Mouse (Mus musculus) lung, adult 18-20 months (tissue): ENCODE results near the gene Gm10645.

Source experiments
- DNase-seq, 2 experiments: peaks; one replicate each; pipeline ENCODE4 v3.0.0; 2022; ENCODE audit warnings: mixed read lengths in 2 of 2

Gene Gm10645

DNA sequence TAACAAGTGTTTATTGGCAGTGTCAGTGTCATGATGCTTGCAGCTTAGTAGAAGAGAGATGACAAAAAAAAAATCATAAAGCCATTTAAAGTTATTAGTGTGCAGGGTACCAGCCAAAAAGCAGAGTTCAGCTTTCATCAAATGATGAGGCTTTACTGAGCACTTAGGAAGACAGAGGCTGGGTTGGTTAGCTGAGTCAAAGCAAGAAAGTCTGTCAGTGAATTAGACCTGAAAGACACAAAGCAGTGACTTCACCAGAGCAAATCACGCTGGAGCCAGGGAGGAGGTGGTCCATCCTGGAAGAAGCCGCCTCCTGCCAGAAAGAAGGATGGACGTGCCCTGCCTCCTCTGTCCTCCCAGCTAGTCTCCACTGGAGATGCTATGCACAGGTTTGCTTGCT is 2.0 kb upstream of the Gm10645 start:
- no peak for DNase-seq

DNA sequence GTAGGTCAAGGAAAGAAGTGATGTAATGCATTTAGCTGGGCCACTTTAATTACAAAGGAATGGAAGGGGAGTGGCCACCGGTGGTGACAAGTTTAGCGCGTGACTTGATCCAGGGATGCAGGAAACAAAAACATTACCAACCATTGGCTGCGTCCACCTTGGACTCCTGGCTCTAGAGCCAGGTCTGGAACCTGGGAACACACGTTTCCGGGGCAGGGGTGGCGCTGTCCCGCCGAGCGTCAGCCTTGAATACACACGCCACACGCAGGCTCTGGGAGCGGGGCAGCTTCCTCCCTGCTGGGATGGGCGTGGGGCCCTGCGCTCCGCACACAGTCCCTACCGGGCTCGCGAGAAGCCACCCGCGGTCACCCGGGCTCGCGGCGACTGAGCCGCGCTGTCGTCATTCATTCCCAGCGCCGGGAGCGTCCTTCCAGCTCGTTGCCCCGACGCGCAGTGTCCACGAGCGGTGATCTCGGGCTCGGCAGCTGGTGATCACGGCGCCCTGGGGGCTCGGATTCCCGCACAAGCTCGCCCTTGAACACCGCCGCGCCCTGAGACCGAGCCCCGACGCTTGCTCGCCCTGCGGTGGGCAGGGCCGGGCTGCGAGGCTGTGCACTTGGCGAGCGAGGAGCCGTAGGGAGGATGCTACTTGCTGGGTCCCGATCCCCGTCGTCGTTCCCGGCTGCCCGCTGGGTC is 587 bp downstream of the Gm10645 start, which contains the start of gene Tbc1d9:
Tbc1d9 (plus strand) TSS at position 118 of the 696 bp plus-strand sequence.
- DNase-seq = peak; percentile 78 to 79

DNA sequence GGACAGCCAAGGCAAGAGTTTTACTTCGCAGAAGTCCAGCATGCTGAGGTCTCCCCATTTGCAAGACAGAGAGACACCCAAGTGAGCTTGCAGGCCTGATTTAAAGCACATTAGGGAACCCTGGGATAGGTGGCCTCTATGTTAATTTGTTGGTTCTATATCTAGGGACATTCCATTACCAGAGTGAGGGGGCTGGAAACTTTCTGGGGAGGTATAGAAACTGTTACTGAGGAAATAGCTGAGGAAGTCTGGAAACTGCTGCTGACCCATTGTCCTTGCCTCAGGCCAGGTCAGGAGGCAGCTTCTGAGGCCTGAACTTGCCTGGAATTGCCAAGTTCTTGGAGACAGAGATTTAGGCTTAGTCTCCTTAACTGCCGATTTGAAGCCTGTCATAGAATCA is 5.4 kb downstream of the Gm10645 start:
- DNase-seq = no peak

DNA sequence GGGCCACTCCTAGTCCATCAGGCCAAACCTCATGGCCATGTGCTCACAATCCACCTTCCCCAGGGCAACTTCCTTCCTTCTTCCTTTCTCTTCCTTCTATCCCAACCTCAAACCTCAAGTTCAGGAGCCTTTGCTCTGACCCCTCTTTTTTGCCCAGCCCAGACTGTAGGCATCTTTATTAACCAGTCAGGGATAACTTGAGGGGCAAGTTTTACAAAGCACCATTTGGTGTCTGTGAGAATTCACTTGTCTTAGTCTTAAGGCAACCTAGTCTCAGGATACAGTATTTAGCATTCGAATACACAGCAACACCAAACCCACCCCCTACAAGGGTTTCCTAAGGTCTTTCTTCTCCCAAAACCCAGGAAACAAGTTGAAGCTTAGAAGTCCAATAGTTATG is 6.4 kb downstream of the Gm10645 start:
- DNase-seq = no peak

DNA sequence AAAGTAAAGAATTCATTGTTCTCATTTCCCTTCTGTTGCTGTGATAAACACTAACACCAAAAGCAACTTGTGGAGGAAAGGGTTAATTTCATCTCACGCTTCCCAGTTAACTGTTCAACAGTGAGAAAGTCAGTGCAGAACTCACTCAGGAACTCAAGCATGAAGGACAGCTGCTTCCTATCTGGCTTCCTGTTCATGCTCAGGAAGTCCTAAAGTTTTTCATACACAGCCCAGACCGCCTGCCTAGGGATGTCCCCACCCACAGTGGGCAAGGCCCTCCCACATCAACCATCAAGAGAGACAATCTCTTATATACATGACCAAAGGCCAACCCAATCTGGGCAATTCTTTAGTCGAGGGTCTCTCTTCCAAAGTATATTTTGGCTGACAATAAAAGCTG is 7.0 kb downstream of the Gm10645 start:
- DNase-seq = no peak

DNA sequence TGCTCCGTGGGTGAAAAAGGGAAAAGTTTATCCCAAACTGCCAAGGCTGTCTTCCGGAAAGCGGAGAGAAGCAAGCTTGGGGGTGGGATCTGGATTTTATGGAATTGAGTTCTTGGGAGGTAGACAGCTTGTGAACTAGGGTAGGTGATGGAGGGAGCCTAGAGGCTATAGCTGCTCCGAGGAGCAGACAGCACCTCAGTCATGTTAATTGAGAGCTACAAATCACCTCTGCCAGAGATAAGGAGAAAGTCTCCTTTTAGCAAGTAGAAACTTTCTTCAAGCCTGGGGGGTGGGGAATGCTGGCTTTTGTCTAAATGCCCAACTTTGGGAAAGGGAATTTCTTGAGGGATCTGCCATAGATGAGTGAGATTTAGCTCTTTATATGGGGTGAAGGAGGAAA is 10.9 kb downstream of the Gm10645 start:
- DNase-seq = no peak

DNA sequence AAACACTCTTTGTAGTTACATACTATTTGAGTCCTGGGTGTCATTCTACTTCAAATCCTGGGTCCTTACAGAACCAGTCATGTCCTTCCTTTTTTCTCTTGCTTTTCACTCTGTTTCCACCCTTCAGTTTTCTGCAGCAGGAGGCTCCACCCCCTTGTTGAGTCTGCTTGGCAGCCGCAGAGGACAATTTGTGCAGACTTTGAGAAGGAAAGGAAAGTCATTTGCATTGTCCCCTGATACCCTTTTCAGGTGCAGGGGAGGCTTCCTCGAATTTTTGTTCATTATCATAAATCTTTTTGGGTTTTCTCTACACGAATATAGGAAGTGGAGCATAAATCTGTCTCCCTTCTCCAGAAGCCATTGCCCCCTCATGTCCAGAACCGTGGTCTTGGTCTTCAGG is 13.5 kb downstream of the Gm10645 start:
- no peak for DNase-seq

DNA sequence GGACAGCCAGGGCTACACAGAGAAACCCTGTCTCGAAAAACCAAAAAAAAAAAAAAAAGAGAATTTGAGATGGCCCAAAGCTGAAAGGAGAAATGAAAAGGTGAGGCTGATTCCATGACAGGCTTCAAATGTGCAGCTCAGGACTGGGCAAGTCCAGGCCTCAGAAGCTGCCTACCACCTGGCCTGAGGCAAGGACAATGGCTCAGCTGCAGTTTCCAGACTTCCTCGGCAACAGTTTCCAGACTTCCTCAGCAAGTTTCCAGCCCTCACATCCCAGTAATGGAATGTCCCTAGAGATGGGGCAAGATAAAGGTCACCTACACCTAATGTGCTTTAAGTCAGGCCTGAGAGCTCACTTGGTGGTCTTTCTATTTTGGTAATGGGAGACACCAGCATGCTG is 13.9 kb downstream of the Gm10645 start:
- no peak for DNase-seq

DNA sequence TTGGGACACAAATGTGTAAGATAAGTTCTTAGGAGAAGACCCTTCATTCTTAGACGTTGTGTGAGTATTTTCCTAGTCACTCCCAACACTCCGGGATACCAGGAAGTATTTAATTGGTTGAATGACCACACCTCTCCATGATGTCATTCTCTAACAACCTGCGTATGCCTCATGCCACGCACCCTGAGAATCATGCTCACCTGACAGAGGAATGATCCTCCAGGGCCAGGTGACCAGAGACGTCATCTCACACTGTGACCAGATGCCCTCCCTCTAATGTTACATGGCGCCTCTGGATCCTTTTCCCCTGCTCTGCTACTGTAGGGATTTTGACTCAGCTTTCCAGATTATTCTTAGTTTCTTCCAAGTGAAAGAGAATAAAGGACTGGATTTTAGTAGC is 16.8 kb downstream of the Gm10645 start:
- no peak for DNase-seq

DNA sequence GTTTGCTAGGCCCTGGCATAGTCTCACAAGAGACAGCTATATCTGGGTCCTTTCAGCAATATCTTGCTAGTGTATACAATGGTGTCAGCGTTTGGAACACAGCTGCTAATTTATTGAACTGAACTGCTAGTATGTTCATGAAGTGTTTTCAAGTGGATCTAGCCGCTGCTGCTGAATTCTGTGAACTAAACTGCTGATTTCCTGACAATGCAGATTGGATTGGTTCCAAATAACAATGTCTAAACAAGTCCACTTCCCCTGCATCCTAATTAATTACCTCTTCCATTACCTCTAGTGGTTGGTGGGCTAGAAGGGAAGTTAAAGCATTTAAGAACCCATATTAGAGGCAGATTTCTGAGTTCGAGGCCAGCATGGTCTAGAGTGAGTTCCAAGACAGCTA is 20.5 kb downstream of the Gm10645 start:
- no peak for DNase-seq

DNA sequence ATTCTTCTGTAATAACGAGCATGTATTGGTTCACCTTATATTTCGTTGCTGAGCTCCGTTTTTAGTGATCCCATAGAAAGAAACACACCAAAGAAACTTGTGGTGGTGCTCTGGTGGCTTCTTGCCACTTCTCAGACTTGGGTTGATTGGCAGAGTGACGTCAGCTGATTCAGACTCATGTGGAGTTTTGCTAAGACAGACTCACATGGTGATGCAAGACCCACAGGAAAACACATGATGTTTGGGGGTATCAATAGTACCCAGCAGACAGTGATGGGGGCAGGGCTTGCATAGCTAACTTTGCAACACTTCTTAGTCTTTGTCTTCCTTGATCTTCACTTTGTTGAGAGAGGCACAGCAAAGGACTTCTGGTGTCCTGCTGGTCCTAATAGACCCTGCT is 21.4 kb downstream of the Gm10645 start:
- DNase-seq = peak; percentile 24 to 25

DNA sequence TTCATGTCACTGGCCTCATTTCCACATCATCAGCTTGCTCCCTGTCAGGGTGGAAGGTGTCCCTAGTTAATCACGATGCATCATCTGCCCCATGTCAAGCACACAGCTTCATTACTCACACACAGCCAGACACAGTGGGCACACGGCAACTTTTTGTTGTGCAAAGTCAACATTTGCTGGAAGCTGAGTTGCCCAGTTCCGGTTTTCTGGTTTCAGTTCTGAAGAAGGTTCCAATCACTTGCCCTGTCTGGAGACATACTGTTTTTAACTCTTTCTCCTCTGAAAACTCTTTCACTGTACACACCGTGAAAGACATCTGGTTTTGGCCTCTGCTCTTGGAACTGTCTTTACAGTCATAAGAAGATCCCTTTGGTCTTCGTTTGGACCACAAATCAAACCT is 24.6 kb downstream of the Gm10645 start:
- peak; percentile 30 to 38 for DNase-seq

DNA sequence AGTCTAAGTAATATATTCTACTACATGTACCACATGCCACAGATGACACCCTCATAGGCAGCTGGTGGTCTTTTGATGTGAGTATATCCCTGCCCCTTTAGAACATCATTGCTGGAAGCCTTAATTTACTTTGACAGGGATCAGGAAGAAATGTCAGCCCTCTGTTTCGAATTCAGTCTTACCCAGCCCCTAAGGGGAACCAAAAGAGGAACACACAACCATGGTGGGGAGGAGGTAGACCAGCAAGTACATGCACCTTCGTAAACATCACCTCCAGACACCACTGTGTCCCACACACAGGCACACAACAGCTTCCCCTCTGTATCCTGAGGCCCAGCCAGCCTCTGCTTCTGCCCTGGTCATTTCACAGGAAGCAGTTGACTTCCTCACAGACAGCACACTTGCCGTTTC is 25.3 kb downstream of the Gm10645 start:
- peak; percentile 14 to 24 for DNase-seq

DNA sequence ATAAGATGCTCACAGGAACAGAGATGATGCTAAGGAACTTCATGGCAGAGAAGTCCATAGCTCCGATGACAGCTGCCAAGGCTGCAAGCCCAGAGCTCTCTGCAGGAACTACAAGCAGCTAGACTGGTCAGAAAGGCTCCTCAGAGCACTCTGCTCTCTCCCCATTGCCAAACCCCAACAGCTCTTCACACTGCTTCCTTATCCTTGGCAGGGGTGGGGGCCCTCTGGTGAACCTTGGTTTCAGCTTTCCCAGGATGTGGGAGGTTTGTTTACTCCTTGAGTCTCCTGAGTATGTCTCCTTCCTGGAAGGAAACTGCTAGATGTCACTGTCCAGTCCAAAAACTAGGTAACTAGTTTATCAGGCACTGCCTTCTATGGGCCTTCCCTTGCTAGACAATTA is 25.9 kb downstream of the Gm10645 start:
- peak in 1 of 2 experiments; percentile 29 for DNase-seq

DNA sequence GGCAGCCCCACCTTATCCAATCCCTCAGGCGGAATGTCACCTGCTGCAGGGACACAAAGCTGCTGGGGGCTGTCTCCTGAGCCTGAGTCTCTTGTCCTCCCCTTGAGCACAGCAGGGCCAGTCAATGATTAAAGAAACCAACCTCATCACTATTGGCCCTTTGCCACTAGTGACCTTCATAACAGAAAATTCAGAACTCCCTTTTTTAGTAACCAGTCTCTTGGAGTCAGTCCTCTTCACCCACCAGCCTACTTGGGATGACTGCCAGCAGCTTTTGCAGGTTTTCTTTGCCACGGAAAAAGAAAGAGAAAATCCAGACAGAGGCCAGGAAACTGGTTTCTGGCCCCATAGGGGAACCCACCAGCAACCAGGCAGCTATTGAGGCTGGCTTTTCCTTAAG is 30.9 kb downstream of the Gm10645 start:
- DNase-seq = no peak
